Mouse (Mus musculus) heart, postnatal 0 days (tissue): Measurements from ENCODE around the gene Olfr986. TPM values are rescaled to one million over a fixed set of nuclear protein-coding genes. Genes with fewer than 3 reads are reported as not detected.

Experiments used
- ATAC-seq: fragments of 200-750 bp; cut with Nextera tagmentation; 2 replicates; pipeline ENCODE4 v1.8.0; 2017; ENCODE audit warnings: low read depth, moderate number of reproducible peaks, moderate library complexity; ENCODE audit not compliant: insufficient read depth
- DNase-seq: peaks from one replicate; pipeline ENCODE4 v3.0.0-alpha.2; 2016; ENCODE audit warnings: low spot score
- H3K27ac ChIP-seq: fragments of 300-500 bp; sonication (generic); 2 replicates; pipeline ENCODE4 v1.5.1; 2014; ENCODE audit warnings: low read depth, mild to moderate bottlenecking
- H3K27me3 ChIP-seq: fragments of 300-500 bp; sonication (generic); 2 replicates; pipeline ENCODE4 v1.6.1; 2014; ENCODE audit warnings: low read length, mixed read lengths; ENCODE audit not compliant: control insufficient read depth, insufficient read depth
- H3K36me3 ChIP-seq: fragments of 300-500 bp; sonication (generic); replicated peaks from 2 replicates; pipeline ENCODE4 v1.6.1; 2014; ENCODE audit warnings: low read length, mixed read lengths; ENCODE audit not compliant: control insufficient read depth, insufficient read depth
- H3K4me1 ChIP-seq: fragments of 300-500 bp; sonication (generic); 2 replicates; pipeline ENCODE4 v1.6.1; 2014; ENCODE audit warnings: antibody characterized with exemption; ENCODE audit not compliant: control insufficient read depth, insufficient read depth
- H3K4me2 ChIP-seq: fragments of 300-500 bp; sonication (generic); 2 replicates; pipeline ENCODE4 v1.6.1; 2014; ENCODE audit warnings: low read depth, mild to moderate bottlenecking, low read length, moderate library complexity
- H3K4me3 ChIP-seq: fragments of 300-500 bp; sonication (generic); 2 replicates; pipeline ENCODE4 v1.5.1; 2014; ENCODE audit warnings: low read depth, low read length
- H3K9ac ChIP-seq: fragments of 300-500 bp; sonication (generic); replicated peaks from 2 replicates; pipeline ENCODE4 v1.6.1; 2014; ENCODE audit warnings: low read depth, low read length, mixed read lengths
- H3K9me3 ChIP-seq: fragments of 300-500 bp; sonication (generic); replicated peaks from 2 replicates; pipeline ENCODE4 v1.6.1; 2016; ENCODE audit warnings: low read length; ENCODE audit not compliant: control insufficient read depth
- CTCF ChIP-seq: IDR thresholded peaks from 2 replicates; pipeline ENCODE4 v1.5.1; 2016; ENCODE audit warnings: antibody characterized with exemption, control low read depth, low read depth
- EP300 ChIP-seq: IDR thresholded peaks from 2 replicates; pipeline ENCODE4 v1.6.1; 2016; ENCODE audit warnings: antibody characterized with exemption, low read depth
- WGBS: fragments of 180-500 bp; shearing (Covaris S2); extraction: QIAGEN DNeasy Blood & Tissue Kit; methylation state at CpG from one replicate; pipeline ENCODE4 v1.1.7; 2014; 5-methylcytosine and 5-hydroxymethylcytosine counted together
- polyA plus RNA-seq: library from polyadenylated mRNA; unstranded; fragments of >200 nt; fragmentation: Nextera tagmentation; extraction: Ambion mirVana; gene quantifications from 2 replicates; pipeline ENCODE4 v1.2.1, GENCODE M21; 2015
- total RNA-seq: library from RNA; depleted of rRNA; stranded (reverse); fragments of >200 nt; gene quantifications from 2 replicates; pipeline ENCODE4 v1.2.3, GENCODE M21; 2014; ENCODE audit warnings: low replicate concordance

Olfr986 gene
- total and polyA plus RNA-seq, 2 experiments from 2014 or later = not detected

DNA sequence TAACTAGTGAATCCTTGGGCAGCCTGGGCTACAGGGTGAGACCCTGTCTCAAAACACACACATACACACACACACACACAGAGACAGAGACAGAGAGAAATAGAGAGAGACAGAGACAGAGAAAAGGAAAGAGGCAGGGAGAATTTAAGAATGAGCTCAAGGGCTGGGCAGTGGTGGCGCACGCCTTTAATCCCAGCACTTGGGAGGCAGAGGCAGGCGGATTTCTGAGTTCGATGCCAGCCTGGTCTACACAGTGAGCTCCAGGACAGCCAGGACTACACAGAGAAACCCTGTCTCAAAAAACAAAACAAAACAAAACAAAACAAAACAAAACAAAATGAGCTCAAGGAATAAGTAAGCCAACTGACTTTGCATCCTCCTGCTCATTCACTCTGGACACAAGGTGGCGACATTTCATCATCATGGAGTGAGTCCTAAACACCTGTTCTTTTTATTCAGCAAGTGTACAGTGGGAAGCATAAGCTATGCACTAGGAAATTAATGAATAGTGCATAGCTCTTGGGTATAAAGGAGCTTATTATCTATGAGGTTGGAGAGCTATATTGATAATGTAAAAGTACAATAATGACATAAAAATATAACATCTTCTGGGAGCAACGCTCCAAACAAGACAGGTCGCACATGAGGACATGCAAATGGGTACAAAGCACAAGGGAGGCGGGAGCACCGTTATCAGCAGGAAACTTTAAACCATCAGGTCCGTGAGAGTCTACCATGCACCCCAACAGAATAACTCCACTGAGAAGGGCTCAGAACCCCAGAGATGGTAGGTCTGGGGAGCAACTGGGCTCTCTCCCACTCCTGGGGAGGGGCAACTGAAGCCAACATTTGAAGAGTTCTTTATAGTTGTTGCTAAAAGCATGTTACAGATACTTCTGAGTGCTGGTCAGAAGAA, 47.4 kb downstream of the Olfr986 start:
- H3K9me3 ChIP-seq = no peaks in the 10 kb centered on the region
- ATAC-seq (peak; percentile 62), DNase-seq (peak; percentile 60)
- H3K4me2 ChIP-seq = no peak overlapping the region
- no peak overlapping the region for H3K27ac ChIP-seq
- H3K27me3 ChIP-seq = no peaks in the 10 kb centered on the region
- no peaks in the 10 kb centered on the region for H3K4me1 ChIP-seq
- TF ChIP-seq CTCF (peak; percentile 92), EP300 (no peak)
- no peaks in the 10 kb centered on the region for H3K36me3 ChIP-seq
- 59% methylated on average over 10 of the region's 10 CpGs for WGBS
- no peak overlapping the region for H3K9ac ChIP-seq
- no peak overlapping the region for H3K4me3 ChIP-seq

DNA sequence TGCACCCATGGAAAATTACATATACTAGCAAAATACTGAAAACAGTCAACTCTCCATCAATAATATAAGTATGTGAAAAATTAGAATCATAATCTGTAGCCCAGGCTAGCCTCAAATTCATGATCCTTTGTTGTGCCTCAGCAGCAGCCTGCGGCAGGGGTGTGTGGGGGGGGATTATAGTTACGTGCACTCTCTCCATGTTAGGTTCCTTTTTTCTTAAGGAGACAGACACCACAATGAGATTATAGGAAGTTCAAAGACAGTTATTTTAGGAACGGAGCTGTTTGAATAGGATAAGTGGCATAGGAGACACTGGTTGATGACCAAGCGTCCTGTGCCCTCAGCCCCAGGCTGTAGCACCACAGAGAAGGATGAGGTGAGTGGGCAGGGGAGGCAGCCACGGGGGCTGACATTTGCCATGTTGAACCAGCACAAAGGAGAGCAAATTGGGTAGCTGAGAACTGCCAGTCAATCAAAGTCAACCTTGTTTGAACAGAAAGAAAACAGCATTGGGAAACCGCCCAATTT, 48.1 kb downstream of the Olfr986 start:
- no peak overlapping the region for H3K9ac ChIP-seq
- DNase-seq = no peak
- no peak overlapping the region for H3K4me2 ChIP-seq
- no peaks in the 10 kb centered on the region for H3K27me3 ChIP-seq
- no peaks in the 10 kb centered on the region for H3K4me1 ChIP-seq
- H3K4me3 ChIP-seq = no peak overlapping the region
- H3K36me3 ChIP-seq = no peaks in the 10 kb centered on the region
- WGBS = 44% methylated on average over 6 of the region's 6 CpGs
- ATAC-seq = no peak
- H3K9me3 ChIP-seq = no peaks in the 10 kb centered on the region
- H3K27ac ChIP-seq = no peak overlapping the region
- no peak for TF ChIP-seq EP300
- TF ChIP-seq CTCF = no peak

DNA sequence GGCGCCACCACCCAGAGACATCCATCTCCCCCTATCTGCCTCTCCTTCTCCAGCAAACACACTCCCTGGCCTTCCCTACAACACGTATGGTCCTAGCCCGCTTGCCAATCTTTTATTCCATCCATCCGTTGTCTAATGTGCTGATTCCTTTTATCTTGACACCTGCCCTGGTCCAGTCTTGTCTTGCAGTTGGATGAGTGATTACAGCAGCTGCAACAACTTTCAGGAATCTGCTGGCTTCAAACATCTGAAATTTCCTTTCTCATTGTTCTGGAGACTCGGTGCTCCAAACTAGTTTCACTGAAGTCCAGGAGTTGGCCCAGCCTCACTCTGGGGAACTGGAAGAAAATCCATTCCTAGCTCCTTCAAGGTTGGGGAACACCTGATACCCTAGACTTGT, 48.8 kb downstream of the Olfr986 start:
- Histone ChIP-seq H3K4me3 (no peak overlapping the region), H3K9ac (no peak overlapping the region), H3K9me3 (no peaks in the 10 kb centered on the region), H3K4me2 (no peak overlapping the region), H3K27ac (no peak overlapping the region), H3K4me1 (no peaks in the 10 kb centered on the region), H3K36me3 (no peaks in the 10 kb centered on the region), H3K27me3 (no peaks in the 10 kb centered on the region)
- 60% methylated on average over 5 of the region's 5 CpGs for WGBS
- no peak for TF ChIP-seq CTCF
- TF ChIP-seq EP300 = no peak
- DNase-seq (no peak), ATAC-seq (no peak)

DNA sequence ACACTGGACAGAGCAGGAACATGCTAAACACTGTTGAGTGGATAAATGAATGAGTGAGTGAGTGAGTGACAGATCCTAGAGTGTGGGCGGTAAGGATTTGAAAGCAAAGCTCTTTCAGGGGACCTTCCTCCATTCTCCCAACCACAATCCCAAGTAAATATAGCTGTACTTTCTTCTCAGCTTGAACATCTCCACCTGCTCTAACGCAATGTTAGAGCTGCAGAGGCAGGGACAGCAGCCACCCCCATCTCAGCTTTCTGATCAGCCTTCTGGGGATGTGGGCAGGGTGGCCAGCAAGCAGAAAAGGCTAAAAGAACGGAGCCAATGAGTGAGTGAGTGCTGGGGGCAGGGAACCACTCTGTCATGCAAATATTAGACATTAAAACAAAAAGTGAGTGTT, 50.3 kb downstream of the Olfr986 start:
- Histone ChIP-seq H3K27me3 (no peaks in the 10 kb centered on the region), H3K9ac (no peak overlapping the region), H3K4me3 (no peak overlapping the region), H3K36me3 (no peaks in the 10 kb centered on the region), H3K4me1 (no peaks in the 10 kb centered on the region), H3K4me2 (no peak overlapping the region), H3K27ac (no peak overlapping the region), H3K9me3 (no peaks in the 10 kb centered on the region)
- DNase-seq (no peak), ATAC-seq (no peak)
- TF ChIP-seq CTCF = no peak
- no peak for TF ChIP-seq EP300
- WGBS = 79% methylated on average over 3 of the region's 3 CpGs

GRCm38 (mm10) chr9:40234233-40235072, 53.7 kb downstream of the Olfr986 start:
- no peaks in the 10 kb centered on the region for H3K27me3 ChIP-seq
- no peak overlapping the region for H3K9ac ChIP-seq
- no peaks in the 10 kb centered on the region for H3K9me3 ChIP-seq
- no peak overlapping the region for H3K27ac ChIP-seq
- 72% methylated on average over 10 of the region's 10 CpGs for WGBS
- no peak overlapping the region for H3K4me3 ChIP-seq
- TF ChIP-seq EP300 (no peak), CTCF (no peak)
- no peak for DNase-seq
- no peaks in the 10 kb centered on the region for H3K4me1 ChIP-seq
- no peak overlapping the region for H3K4me2 ChIP-seq
- H3K36me3 ChIP-seq = no peaks in the 10 kb centered on the region
- no peak for ATAC-seq
